Mouse (Mus musculus) liver, adult 2 months (tissue): ENCODE data around the gene Kcnj15. TPM values are rescaled to one million over a fixed set of nuclear protein-coding genes. Genes with fewer than 3 reads are reported as not detected.

Experiments
- DNase-seq: peaks from one replicate; pipeline ENCODE4 v3.0.0-alpha.2; 2011; ENCODE audit warnings: low read depth, low spot score; ENCODE audit errors: extremely low read depth
- H3K27ac ChIP-seq: fragments of 200-500 bp; replicated peaks from 2 replicates; pipeline ENCODE4 v1.5.1; 2012; ENCODE audit warnings: low read depth, mild to moderate bottlenecking, control low read depth, inconsistent platforms, low read length; ENCODE audit not compliant: insufficient read depth
- H3K27me3 ChIP-seq: fragments of 200-500 bp; 2 replicates; pipeline ENCODE4 v1.6.1; 2012; ENCODE audit warnings: mild to moderate bottlenecking, moderate library complexity, low read length, inconsistent platforms; ENCODE audit not compliant: control insufficient read depth, insufficient read depth
- H3K36me3 ChIP-seq: fragments of 200-500 bp; 2 replicates; pipeline ENCODE4 v1.6.1; 2012; ENCODE audit warnings: low read length, inconsistent platforms; ENCODE audit not compliant: control insufficient read depth, insufficient read depth
- H3K4me1 ChIP-seq: fragments of 200-500 bp; 2 replicates; pipeline ENCODE4 v1.6.1; 2011; ENCODE audit warnings: low read length; ENCODE audit not compliant: control insufficient read depth, insufficient read depth
- H3K4me3 ChIP-seq: fragments of 200-500 bp; 2 replicates; pipeline ENCODE4 v1.5.1; 2011; ENCODE audit warnings: low read depth, mild to moderate bottlenecking, control low read depth, low read length, moderate library complexity; ENCODE audit not compliant: insufficient read depth
- H3K79me2 ChIP-seq: fragments of 200-500 bp; 2 replicates; pipeline ENCODE4 v1.6.1; 2012; ENCODE audit warnings: inconsistent platforms, mild to moderate bottlenecking, low read length, moderate library complexity; ENCODE audit not compliant: control insufficient read depth, insufficient read depth
- H3K9ac ChIP-seq: fragments of 200-500 bp; 2 replicates; pipeline ENCODE4 v1.6.1; 2012; ENCODE audit warnings: low read depth, mild to moderate bottlenecking, control low read depth, inconsistent platforms, low read length
- CTCF ChIP-seq: fragments of 200-500 bp; IDR thresholded peaks from 2 replicates; pipeline ENCODE4 v1.5.1; 2011; ENCODE audit warnings: low read depth, low read length, control low read depth
- POLR2A ChIP-seq: fragments of 200-500 bp; IDR thresholded peaks from 2 replicates; pipeline ENCODE4 v1.6.1; 2011; ENCODE audit warnings: low read length, control low read depth; ENCODE audit not compliant: insufficient read depth; ENCODE audit errors: extremely low read depth
- WGBS: fragments of 180-500 bp; shearing (Covaris S2); methylation state at CpG from one replicate; pipeline ENCODE4 v1.1.7; 2018; 5-methylcytosine and 5-hydroxymethylcytosine counted together
- polyA plus RNA-seq: library from polyadenylated mRNA; depleted of rRNA; stranded (reverse); fragments of >200 nt; gene quantifications from 2 replicates; pipeline ENCODE4 v1.2.3, GENCODE M21; 2012
- total RNA-seq: library from RNA; depleted of rRNA; stranded (reverse); fragments of >200 nt; gene quantifications from 2 replicates; pipeline ENCODE4 v1.2.3, GENCODE M21; 2014

The Kcnj15 gene
- total and polyA plus RNA-seq, 2 experiments: 0.06 to 0.18 TPM

- DNase-seq: no peak
- H3K79me2 ChIP-seq: no peaks in the 10 kb centered on the region
- H3K4me1 ChIP-seq: peaks cover 1% of the 10 kb centered on the region; the same call in 1 of the 2 replicates
- no peaks in the 10 kb centered on the region for H3K27me3 ChIP-seq
- H3K9ac ChIP-seq: no peak overlapping the region
- H3K4me3 ChIP-seq: no peak overlapping the region
- H3K36me3 ChIP-seq: no peaks in the 10 kb centered on the region
- TF ChIP-seq POLR2A: no peak
- TF ChIP-seq CTCF: no peak
- WGBS: 81% methylated on average over 5 of the region's 5 CpGs
- H3K27ac ChIP-seq: no peak overlapping the region
Observed at GRCm38 (mm10) chr16:95349745-95350144, 92.4 kb downstream of the Kcnj15 start.
